Mouse (Mus musculus) olfactory bulb, adult 2 months (tissue): ENCODE data around the gene Ccdc84. TPM values are rescaled to one million over a fixed set of nuclear protein-coding genes. Genes with fewer than 3 reads are reported as not detected.
"Not testable (repeated sequence)": the region's sequence is repeated elsewhere in the genome, so short reads cannot be mapped to it uniquely, and the experiment has no call there.

Experiments used
- H3K27ac ChIP-seq: fragments of 200-500 bp; 2 replicates; pipeline ENCODE4 v1.5.1; 2012; ENCODE audit warnings: low read depth, low read length; ENCODE audit not compliant: insufficient read depth
- H3K4me1 ChIP-seq: fragments of 200-500 bp; 2 replicates; pipeline ENCODE4 v1.6.1; 2012; ENCODE audit warnings: low read length; ENCODE audit not compliant: control insufficient read depth, insufficient read depth
- H3K4me3 ChIP-seq: fragments of 200-500 bp; 2 replicates; pipeline ENCODE4 v1.5.1; 2012; ENCODE audit warnings: mild to moderate bottlenecking, low read depth, low read length, moderate library complexity; ENCODE audit not compliant: insufficient read depth
- CTCF ChIP-seq: fragments of 200-500 bp; IDR thresholded peaks from 2 replicates; pipeline ENCODE4 v1.5.1; 2012; ENCODE audit warnings: low read depth, mild to moderate bottlenecking, low read length, moderate library complexity; ENCODE audit not compliant: insufficient read depth
- POLR2A ChIP-seq: fragments of 200-500 bp; IDR thresholded peaks from 2 replicates; pipeline ENCODE4 v1.6.1; 2012; ENCODE audit warnings: mild to moderate bottlenecking, low read depth, low read length, moderate library complexity; ENCODE audit not compliant: insufficient read depth
- WGBS: fragments of 180-500 bp; shearing (Covaris S2); methylation state at CpG from one replicate; pipeline ENCODE4 v1.1.7; 2018; 5-methylcytosine and 5-hydroxymethylcytosine counted together
- polyA plus RNA-seq: library from polyadenylated mRNA; stranded (reverse); fragments of >200 nt; gene quantifications from 2 replicates; pipeline ENCODE4 v1.2.4, GENCODE M21; 2012; ENCODE audit warnings: low replicate concordance; ENCODE audit not compliant: missing spikeins, insufficient read depth, insufficient read length

Ccdc84 gene
- not detected in 2 replicates for polyA plus RNA-seq

DNA sequence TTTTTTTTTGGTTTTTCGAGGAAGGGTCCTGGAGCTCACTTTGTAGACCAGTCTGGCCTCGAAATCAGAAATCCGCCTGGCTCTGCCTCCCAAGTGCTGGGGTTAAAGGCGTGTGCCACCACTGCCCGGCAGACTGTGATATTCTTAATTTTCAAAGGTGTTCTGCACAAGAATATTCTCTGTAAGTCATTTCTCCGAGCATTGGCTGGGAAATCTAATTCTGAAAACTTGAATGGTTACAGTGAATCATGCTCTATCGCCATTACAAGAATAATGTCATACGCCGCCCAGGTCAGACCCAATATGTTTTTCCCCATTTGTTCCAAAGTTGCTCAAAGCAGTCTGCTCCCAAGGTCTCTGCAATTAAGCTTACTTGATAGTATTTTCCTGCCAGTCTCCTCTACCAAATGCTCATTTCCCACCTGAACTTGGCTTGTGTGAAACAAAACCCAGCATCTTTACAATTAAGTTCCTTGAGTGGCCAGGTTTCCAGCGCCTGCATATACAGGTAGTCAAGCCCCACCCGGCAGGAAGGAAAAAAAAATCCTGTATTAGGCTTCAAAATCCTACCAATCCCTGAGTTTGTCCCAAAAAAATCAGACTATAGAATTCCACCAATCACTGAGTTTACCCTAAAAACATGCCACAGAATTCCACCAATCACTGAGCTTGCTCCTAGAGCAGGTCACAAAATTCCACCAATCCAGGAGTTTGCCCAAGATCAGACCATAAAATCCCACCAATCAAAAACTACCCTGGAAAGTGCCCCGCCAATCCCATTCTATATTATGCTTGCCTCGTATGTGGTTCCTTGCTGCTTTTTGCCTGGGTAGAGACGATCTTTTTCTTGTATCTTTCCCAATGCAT is at the start of gene Ccdc84:
Gene Ccdc84 (minus strand): TSS at position 51 of the 867 bp plus-strand sequence.
- 64% methylated on average over 14 of the region's 14 CpGs for WGBS
- TF ChIP-seq POLR2A (no peak), CTCF (no peak)
- H3K4me3 ChIP-seq, result peak within 1 kb of the TSS; percentile 86
- H3K4me1 ChIP-seq, result no peaks in the 10 kb centered on the region
- H3K27ac ChIP-seq, result peak within 1 kb of the TSS; percentile 66

DNA sequence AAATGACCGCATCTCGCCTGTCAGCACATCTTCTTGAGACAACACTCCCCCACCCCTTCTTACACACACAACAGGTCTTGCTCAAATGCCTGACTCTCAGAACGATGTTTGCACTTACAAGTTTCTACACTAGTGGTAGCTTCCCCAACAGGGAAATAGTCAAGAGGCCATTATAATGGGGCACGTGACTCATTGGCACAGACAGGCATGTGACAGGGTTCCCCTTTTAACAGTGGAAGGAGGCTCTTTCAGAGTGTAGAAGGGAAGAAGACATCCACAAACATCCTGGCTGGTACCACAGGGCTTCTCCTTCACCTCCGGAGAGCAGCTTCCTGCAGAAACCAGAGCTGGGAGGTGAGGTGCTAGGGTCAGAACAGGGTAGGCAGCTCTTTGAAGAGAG is 43.6 kb upstream of the Ccdc84 start:
- no peak overlapping the region for H3K4me3 ChIP-seq
- no peak overlapping the region for H3K27ac ChIP-seq
- TF ChIP-seq CTCF (no peak), POLR2A (no peak)
- 87% methylated on average over 5 of the region's 5 CpGs for WGBS
- peaks cover 9% of the 10 kb centered on the region for H3K4me1 ChIP-seq

DNA sequence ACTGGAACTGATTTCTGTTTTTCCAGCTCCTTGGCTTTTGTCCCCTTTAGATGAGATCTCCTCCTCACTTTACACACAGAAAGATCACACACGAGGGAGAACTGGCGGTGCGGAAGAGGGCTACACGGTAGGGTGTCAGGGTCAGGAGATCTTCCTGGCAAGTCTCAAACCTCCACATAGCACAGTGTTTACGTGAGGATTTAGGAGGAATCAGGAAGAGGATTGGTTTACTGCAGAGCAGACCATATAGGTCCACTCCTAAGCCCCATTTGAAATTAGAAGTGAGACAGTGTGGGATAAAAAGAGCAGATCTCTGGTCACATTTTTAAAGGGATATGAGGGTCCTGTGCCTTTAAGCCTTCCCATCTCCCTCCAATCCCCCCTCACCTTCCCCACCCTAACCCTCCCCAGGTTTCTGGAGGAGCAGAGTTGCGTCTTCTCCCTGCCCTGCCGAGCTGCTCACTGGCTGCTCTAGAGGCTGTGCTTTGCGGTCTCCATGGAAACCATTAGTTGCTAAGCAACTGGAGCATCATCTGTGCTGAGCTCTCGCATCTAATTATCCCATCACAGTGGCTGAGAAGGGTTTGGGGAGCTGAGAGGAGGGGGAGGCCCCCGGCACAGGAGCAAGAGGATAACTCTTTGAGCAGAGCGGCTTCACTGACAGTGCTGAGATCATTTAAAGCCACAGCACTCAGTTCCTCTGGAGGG is 38.8 kb upstream of the Ccdc84 start:
- TF ChIP-seq CTCF, result no peak
- peak; percentile 61 for TF ChIP-seq POLR2A
- H3K27ac ChIP-seq, result peak overlapping the region; percentile 99
- peaks cover 26% of the 10 kb centered on the region for H3K4me1 ChIP-seq
- H3K4me3 ChIP-seq, result peak overlapping the region; percentile 21; the same call in 1 of the 2 replicates
- WGBS, result 5% methylated on average over 11 of the region's 11 CpGs

DNA sequence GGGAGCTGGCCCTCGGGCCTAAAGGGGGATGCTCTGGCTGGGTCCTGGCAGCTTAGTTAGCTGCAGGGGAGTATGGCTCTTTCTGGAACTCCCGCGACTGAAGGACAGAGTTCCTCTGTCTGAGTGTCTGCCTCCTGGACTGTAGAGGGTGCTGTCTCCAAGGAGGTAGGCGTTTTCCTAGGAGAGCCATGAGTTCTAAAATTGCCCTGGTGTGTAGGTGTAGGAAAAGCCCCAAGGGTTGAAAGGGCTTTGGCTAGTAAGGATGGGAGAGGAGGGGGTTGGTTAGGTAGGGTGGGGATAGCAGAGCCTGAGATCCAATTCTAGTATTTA is 36.5 kb upstream of the Ccdc84 start, which contains the start of gene Upk2:
Gene Upk2 (minus strand): TSS at position 86 of the 330 bp plus-strand sequence.
- Histone ChIP-seq H3K4me1 (peaks cover 26% of the 10 kb centered on the region), H3K4me3 (no peak within 1 kb of the TSS), H3K27ac (0 out of 2 replicates have a peak within 1 kb of the TSS, but pooled peaks have one; percentile 99)
- 39% methylated on average over 4 of the region's 4 CpGs for WGBS
- TF ChIP-seq POLR2A, result no peak
- TF ChIP-seq CTCF, result no peak

DNA sequence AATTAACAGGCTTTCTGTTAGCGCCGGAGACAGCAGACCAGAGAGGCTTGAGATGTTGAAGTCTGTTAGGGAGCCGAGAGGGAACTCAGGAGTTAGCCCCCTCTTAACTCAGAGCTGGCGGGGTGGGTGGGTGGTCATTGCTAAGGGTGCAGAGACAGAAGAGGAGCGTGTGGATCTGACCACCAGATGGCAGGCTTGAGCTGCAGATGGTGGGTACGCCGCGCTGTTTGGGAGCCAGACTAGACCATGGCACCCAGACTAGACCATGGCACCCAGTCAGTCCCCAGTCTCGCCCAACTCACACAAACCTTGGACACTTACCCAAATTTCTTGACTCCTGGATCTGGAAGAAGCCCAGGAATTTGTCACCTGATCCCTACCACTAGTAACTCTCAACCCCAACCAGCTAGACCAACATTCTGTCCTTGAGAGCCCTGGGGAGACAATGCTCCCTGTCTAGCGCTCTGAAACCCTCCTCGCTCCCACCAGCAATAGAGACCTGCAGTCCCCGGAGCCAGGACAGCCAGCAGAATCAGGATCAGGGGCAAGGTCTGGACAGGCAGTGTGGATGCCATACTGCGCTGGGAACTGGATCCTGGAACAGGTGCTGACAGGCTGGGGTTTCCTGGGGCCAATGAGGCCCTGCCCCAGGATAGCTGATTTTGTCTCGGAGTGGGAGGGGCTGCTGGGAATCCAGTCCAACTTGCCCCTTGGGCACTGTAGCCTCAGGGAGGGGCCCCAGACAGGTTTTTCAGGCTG is 35.9 kb upstream of the Ccdc84 start:
- WGBS, result 16% methylated on average over 14 of the region's 14 CpGs
- no peak overlapping the region for H3K27ac ChIP-seq
- H3K4me1 ChIP-seq, result peaks cover 26% of the 10 kb centered on the region
- no peak overlapping the region for H3K4me3 ChIP-seq
- TF ChIP-seq POLR2A (no peak), CTCF (peak; percentile 94)

DNA sequence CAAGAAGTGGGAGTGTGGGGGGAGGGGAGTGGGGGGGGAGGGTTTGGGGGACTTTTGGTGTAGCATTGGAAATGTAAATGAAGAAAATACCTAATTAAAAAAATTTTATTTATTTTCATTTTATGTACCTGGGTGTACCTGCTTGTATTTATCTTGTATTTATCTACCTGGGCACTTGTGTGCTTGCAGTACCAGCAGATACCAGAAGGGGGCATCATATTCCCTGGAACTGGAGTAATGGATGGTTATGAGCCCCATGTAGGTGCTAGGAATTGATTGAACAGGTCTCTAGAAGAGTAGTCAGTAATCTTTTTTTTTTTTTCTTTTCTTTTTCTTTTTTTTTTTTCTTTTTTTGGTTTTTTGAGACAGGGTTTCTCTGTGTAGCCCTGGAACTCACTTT is 32.0 kb upstream of the Ccdc84 start:
- no peak overlapping the region for H3K27ac ChIP-seq
- no peak for TF ChIP-seq CTCF
- TF ChIP-seq POLR2A, result no peak
- no peak overlapping the region for H3K4me3 ChIP-seq
- peaks cover 9% of the 10 kb centered on the region for H3K4me1 ChIP-seq

DNA sequence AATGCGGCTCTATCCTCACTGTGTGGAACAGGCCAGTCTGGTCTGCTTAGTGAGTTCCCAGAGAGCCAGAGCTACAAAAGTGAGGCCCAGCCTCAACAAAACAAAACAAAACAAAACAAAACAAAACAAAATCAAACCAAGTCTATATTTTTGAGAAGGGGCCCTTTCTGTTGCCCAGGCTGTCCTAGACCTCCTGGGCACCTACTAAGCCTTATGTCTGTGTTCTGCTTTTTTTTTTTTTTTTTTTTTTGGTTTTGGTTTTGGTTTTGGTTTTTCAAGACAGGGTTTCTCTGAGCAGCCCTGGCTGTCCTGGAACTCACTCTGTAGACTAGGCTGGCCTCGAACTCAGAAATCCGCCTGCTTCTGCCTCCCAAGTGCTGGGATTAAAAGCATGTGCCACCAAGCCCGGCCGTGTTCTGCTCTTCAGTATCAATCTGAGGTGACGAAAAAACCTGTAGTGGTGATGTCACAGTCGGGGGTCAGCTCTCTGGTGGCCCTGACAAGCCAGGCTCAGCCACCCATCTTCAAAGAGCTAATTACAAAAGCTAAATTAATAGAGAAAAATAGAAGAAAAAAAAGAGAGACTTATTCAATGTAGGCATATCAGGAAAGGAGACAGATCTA is 26.1 kb upstream of the Ccdc84 start:
- H3K4me1 ChIP-seq, H3K4me3 ChIP-seq, H3K27ac ChIP-seq: not testable (repeated sequence)
- 86% methylated on average over 7 of the region's 7 CpGs for WGBS

DNA sequence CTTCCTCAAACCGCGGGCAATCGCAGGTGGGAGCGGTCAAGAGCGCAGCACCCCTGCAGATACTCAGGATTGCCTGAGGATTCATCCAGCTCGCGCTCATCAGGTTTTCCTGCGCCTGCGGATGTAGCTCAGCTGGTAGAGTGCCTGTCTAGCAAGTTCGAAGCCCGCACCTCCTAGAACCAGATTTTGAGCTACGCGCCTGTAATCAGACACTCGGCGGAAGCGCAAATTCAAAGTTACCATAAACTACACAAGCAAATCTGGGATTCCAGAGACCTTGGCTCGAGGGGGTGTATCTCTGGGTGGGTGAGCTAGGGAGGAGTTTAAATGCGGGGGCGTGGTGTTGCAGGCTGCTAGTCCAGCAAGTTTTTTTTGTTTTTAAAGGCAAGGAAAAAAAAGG is 22.6 kb upstream of the Ccdc84 start, which contains the start of gene Foxr1:
Gene Foxr1 (minus strand): TSS at position 176 of the 400 bp plus-strand sequence.
- no peak for TF ChIP-seq CTCF
- TF ChIP-seq POLR2A, result no peak
- 84% methylated on average over 19 of the region's 19 CpGs for WGBS
- H3K4me1 ChIP-seq, result no peaks in the 10 kb centered on the region
- H3K27ac ChIP-seq, result no peak within 1 kb of the TSS
- H3K4me3 ChIP-seq, result no peak within 1 kb of the TSS
